Mouse (Mus musculus) kidney, adult 2 months (tissue): ENCODE results near the gene Cacna2d1.

Source experiments
- CTCF ChIP-seq: fragments of 200-500 bp; conservative IDR thresholded peaks from 2 replicates; pipeline ENCODE4 v1.5.1; 2011; ENCODE audit warnings: low read depth, mild to moderate bottlenecking, control low read depth, low read length, moderate library complexity, mixed read lengths; ENCODE audit not compliant: insufficient read depth, insufficient read length
- POLR2A ChIP-seq: fragments of 200-500 bp; IDR thresholded peaks from one replicate; pipeline ENCODE4 v1.6.1; 2011; ENCODE audit warnings: low read depth, low read length, control low read depth

GRCm38 (mm10) chr5:16299631-16300030 lies 365.1 kb downstream of the Cacna2d1 start:
- TF ChIP-seq CTCF (no peak), POLR2A (no peak)
